Mouse (Mus musculus): ENCODE results near the gene Scnn1a. TPM values are rescaled to one million over a fixed set of nuclear protein-coding genes. Genes with fewer than 3 reads are reported as not detected.

The Scnn1a gene
- total and polyA plus RNA-seq, 2 experiments from 2014 or later = 0.67 to 1.5 TPM

GRCm38 (mm10) chr6:125350231-125350994, 30.0 kb downstream of the Scnn1a start:
- peak; percentile 7; the same call in 1 of the 2 replicates for ATAC-seq
- 12% methylated on average over 16 of the region's 20 CpGs for WGBS
- H3K4me1 ChIP-seq (ENCODE audit: insufficient read depth) = no peaks in the 10 kb centered on the region
- DNase-seq = no peak
- H3K9ac ChIP-seq = peak overlapping the region; percentile 14
- peak overlapping the region; percentile 46 for H3K4me2 ChIP-seq (ENCODE audit: low read depth)
- H3K36me3 ChIP-seq (ENCODE audit: insufficient read depth) = no peaks in the 10 kb centered on the region
- TF ChIP-seq CTCF (IDR thresholded peaks at IDR 0.05; ENCODE audit: low read depth) = no peak
- H3K27ac ChIP-seq (ENCODE audit: low read depth, low read length) = no peak overlapping the region
- H3K4me3 ChIP-seq (ENCODE audit: low read depth, low read length) = peak overlapping the region; percentile 34
- H3K27me3 ChIP-seq (ENCODE audit: insufficient read depth, low read length) = no peaks in the 10 kb centered on the region
- H3K9me3 ChIP-seq (ENCODE audit: low read length) = no peaks in the 10 kb centered on the region

- no peak overlapping the region for H3K27ac ChIP-seq (ENCODE audit: low read depth, low read length)
- WGBS = 88% methylated on average over 2 of the region's 2 CpGs
- no peaks in the 10 kb centered on the region for H3K4me1 ChIP-seq (ENCODE audit: insufficient read depth)
- ATAC-seq (no peak), DNase-seq (no peak)
- H3K4me2 ChIP-seq (ENCODE audit: low read depth) = peak overlapping the region; percentile 46
- H3K27me3 ChIP-seq (ENCODE audit: insufficient read depth, low read length) = no peaks in the 10 kb centered on the region
- H3K36me3 ChIP-seq (ENCODE audit: insufficient read depth) = no peaks in the 10 kb centered on the region
- H3K9ac ChIP-seq = no peak overlapping the region
- no peaks in the 10 kb centered on the region for H3K9me3 ChIP-seq (ENCODE audit: low read length)
- TF ChIP-seq CTCF (IDR thresholded peaks at IDR 0.05; ENCODE audit: low read depth) = no peak
- no peak overlapping the region for H3K4me3 ChIP-seq (ENCODE audit: low read depth, low read length)
These were observed 30.5 kb downstream of the Scnn1a start for GRCm38 (mm10) chr6:125350995-125351324.

GRCm38 (mm10) chr6:125351368-125352045, 31.0 kb downstream of the Scnn1a start:
- Histone ChIP-seq H3K27ac (ENCODE audit: low read depth, low read length) (no peak overlapping the region), H3K4me1 (ENCODE audit: insufficient read depth) (no peaks in the 10 kb centered on the region), H3K9me3 (ENCODE audit: low read length) (no peaks in the 10 kb centered on the region), H3K4me2 (ENCODE audit: low read depth) (no peak overlapping the region), H3K4me3 (ENCODE audit: low read depth, low read length) (no peak overlapping the region), H3K9ac (no peak overlapping the region), H3K27me3 (ENCODE audit: insufficient read depth, low read length) (no peaks in the 10 kb centered on the region), H3K36me3 (ENCODE audit: insufficient read depth) (no peaks in the 10 kb centered on the region)
- DNase-seq (no peak), ATAC-seq (no peak)
- WGBS = 72% methylated on average over 8 of the region's 8 CpGs
- no peak for TF ChIP-seq CTCF (IDR thresholded peaks at IDR 0.05; ENCODE audit: low read depth)

GRCm38 (mm10) chr6:125352046-125352384, 31.6 kb downstream of the Scnn1a start:
- DNase-seq (no peak), ATAC-seq (no peak)
- H3K27me3 ChIP-seq (ENCODE audit: insufficient read depth, low read length) = no peaks in the 10 kb centered on the region
- H3K4me1 ChIP-seq (ENCODE audit: insufficient read depth) = no peaks in the 10 kb centered on the region
- 74% methylated on average over 5 of the region's 5 CpGs for WGBS
- no peaks in the 10 kb centered on the region for H3K36me3 ChIP-seq (ENCODE audit: insufficient read depth)
- no peak overlapping the region for H3K27ac ChIP-seq (ENCODE audit: low read depth, low read length)
- TF ChIP-seq CTCF (IDR thresholded peaks at IDR 0.05; ENCODE audit: low read depth) = no peak
- H3K9me3 ChIP-seq (ENCODE audit: low read length) = no peaks in the 10 kb centered on the region
- H3K4me2 ChIP-seq (ENCODE audit: low read depth) = no peak overlapping the region
- no peak overlapping the region for H3K9ac ChIP-seq
- H3K4me3 ChIP-seq (ENCODE audit: low read depth, low read length) = no peak overlapping the region

GRCm38 (mm10) chr6:125352811-125353210, 32.4 kb downstream of the Scnn1a start:
- no peak overlapping the region for H3K27ac ChIP-seq (ENCODE audit: low read depth, low read length)
- H3K9ac ChIP-seq = no peak overlapping the region
- no peaks in the 10 kb centered on the region for H3K27me3 ChIP-seq (ENCODE audit: insufficient read depth, low read length)
- H3K4me1 ChIP-seq (ENCODE audit: insufficient read depth) = no peaks in the 10 kb centered on the region
- no peak overlapping the region for H3K4me3 ChIP-seq (ENCODE audit: low read depth, low read length)
- H3K4me2 ChIP-seq (ENCODE audit: low read depth) = no peak overlapping the region
- WGBS = 66% methylated on average over 4 of the region's 4 CpGs
- no peak for ATAC-seq
- DNase-seq = no peak
- no peaks in the 10 kb centered on the region for H3K36me3 ChIP-seq (ENCODE audit: insufficient read depth)
- no peaks in the 10 kb centered on the region for H3K9me3 ChIP-seq (ENCODE audit: low read length)
- no peak for TF ChIP-seq CTCF (IDR thresholded peaks at IDR 0.05; ENCODE audit: low read depth)

GRCm38 (mm10) chr6:125353221-125353620, 32.8 kb downstream of the Scnn1a start:
- WGBS = 85% methylated on average over 11 of the region's 11 CpGs
- TF ChIP-seq CTCF (IDR thresholded peaks at IDR 0.05; ENCODE audit: low read depth) = no peak

GRCm38 (mm10) chr6:125353655-125354054, 33.2 kb downstream of the Scnn1a start:
- H3K4me1 ChIP-seq (ENCODE audit: insufficient read depth) = no peaks in the 10 kb centered on the region
- H3K4me3 ChIP-seq (ENCODE audit: low read depth, low read length) = no peak overlapping the region
- H3K27me3 ChIP-seq (ENCODE audit: insufficient read depth, low read length) = no peaks in the 10 kb centered on the region
- no peak overlapping the region for H3K9ac ChIP-seq
- WGBS = 88% methylated on average over 4 of the region's 4 CpGs
- ATAC-seq (no peak), DNase-seq (no peak)
- H3K4me2 ChIP-seq (ENCODE audit: low read depth) = no peak overlapping the region
- TF ChIP-seq CTCF (IDR thresholded peaks at IDR 0.05; ENCODE audit: low read depth) = no peak
- H3K9me3 ChIP-seq (ENCODE audit: low read length) = no peaks in the 10 kb centered on the region
- no peak overlapping the region for H3K27ac ChIP-seq (ENCODE audit: low read depth, low read length)
- H3K36me3 ChIP-seq (ENCODE audit: insufficient read depth) = no peaks in the 10 kb centered on the region

More at GRCm38 (mm10) chr6:125353221-125353620, 32.8 kb downstream of the Scnn1a start:
- H3K9me3 ChIP-seq (ENCODE audit: low read length) = no peaks in the 10 kb centered on the region
- no peak overlapping the region for H3K4me2 ChIP-seq (ENCODE audit: low read depth)
- no peaks in the 10 kb centered on the region for H3K4me1 ChIP-seq (ENCODE audit: insufficient read depth)
- no peak overlapping the region for H3K27ac ChIP-seq (ENCODE audit: low read depth, low read length)
- no peak overlapping the region for H3K4me3 ChIP-seq (ENCODE audit: low read depth, low read length)
- ATAC-seq = no peak
- DNase-seq = no peak
- H3K9ac ChIP-seq = no peak overlapping the region
- H3K36me3 ChIP-seq (ENCODE audit: insufficient read depth) = no peaks in the 10 kb centered on the region
- H3K27me3 ChIP-seq (ENCODE audit: insufficient read depth, low read length) = no peaks in the 10 kb centered on the region
